Mouse (Mus musculus): ENCODE data around the gene Avpr1b. TPM values are rescaled to one million over a fixed set of nuclear protein-coding genes. Genes with fewer than 3 reads are reported as not detected.

The Avpr1b gene
- polyA plus RNA-seq, 3 experiments from 2014 or later, result not detected

Other genes with a start within 250 kb of the Avpr1b start
- 10 to 100 TPM; 27.3 to 33.0 (median 30.0) TPM for gene Srgap2, start 71.9 kb upstream of the Avpr1b start, polyA plus RNA-seq (2017; shearing (Covaris generic))
- 1 to 10 TPM in 1 of 3 experiments, under 1 TPM in 2; 0.59 to 1.4 (median 0.66) TPM for gene Fam72a, start 71.3 kb upstream of the Avpr1b start, polyA plus RNA-seq (2017; shearing (Covaris generic))
- gene Ctse, start 39.1 kb downstream of the Avpr1b start, polyA plus RNA-seq (2017; shearing (Covaris generic)), result 10 to 100 TPM; 17.6 to 47.6 (median 27.0) TPM
- gene Rab7b, start 89.5 kb downstream of the Avpr1b start, polyA plus RNA-seq (2017; shearing (Covaris generic)), result under 1 TPM in 2 of 3 experiments, not detected in 1; 0.15 to 0.46 TPM
- gene Slc26a9, start 144.8 kb downstream of the Avpr1b start, polyA plus RNA-seq (2017; shearing (Covaris generic)), result not detected
- under 1 TPM; 0.08 to 0.11 (median 0.08) TPM for gene Pm20d1, start 198.1 kb downstream of the Avpr1b start, polyA plus RNA-seq (2017; shearing (Covaris generic))
- gene Slc41a1, start 228.3 kb downstream of the Avpr1b start, polyA plus RNA-seq (2017; shearing (Covaris generic)), result 10 to 100 TPM; 14.0 to 24.6 (median 17.6) TPM

Measured in inflammation-experienced regulatory T-cells, adult 6 months (primary cell).